Mouse (Mus musculus): Measurements from ENCODE around the gene Grik1.

GRCm38 (mm10) chr16:88212531-88212930 is 77.5 kb downstream of the Grik1 start:
- TF ChIP-seq CTCF (IDR thresholded peaks at IDR 0.05; ENCODE audit: extremely low read depth, insufficient read length, insufficient replicate concordance, low read depth, low read length) (no peak), POLR2A (IDR thresholded peaks at IDR 0.05; ENCODE audit: low read depth, low read length) (no peak)
